Mouse (Mus musculus) inflammation-experienced regulatory T-cells (primary cell): ENCODE results near the gene Cdc6. TPM values are rescaled to one million over a fixed set of nuclear protein-coding genes. Genes with fewer than 3 reads are reported as not detected.

Experiments used
- polyA plus RNA-seq, 2 experiments: library from polyadenylated mRNA; unstranded; fragments of 100-300 nt; shearing (Covaris generic); gene quantifications; one replicate each; pipeline ENCODE4 v1.2.1; 2017

Cdc6 gene
- polyA plus RNA-seq: 1 to 10 TPM; 1.2 to 3.4 TPM

DNA sequence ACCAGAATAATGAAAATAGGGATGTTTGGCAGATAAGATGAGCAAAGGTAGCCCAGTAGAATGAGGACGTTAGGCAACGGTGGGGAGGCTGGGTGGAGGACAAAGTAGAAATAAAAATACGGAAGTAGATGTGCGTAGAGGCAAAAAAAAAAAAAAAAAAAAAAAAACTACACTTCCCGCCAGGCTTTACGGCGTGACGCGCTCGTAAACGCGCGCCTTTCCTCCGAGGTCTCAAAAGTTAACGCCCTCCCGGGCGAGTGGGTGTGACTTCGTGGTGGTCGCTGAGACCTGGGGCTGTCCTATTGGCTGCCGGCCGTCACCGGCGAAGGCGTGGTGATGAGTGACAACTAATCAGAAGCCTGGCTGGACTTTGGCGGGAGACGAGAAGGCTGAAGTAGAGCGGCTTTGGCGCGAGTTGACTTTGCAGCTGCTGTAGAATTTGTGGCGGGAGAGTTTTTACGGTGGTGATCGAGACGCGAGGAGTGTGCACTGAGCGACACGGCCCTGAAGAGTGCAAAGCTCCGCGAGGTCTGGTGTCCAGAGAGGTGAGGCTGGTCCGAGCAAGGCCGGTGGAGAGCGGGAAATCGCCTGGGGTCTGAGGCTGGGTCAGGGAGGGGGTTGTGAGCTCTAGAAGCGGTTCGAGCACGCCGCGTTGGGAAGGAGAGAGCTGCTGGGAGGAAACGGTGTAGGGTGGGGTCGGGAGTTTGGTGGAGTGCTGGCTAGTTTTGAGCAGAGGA is at the start of gene Cdc6:
Gene Cdc6 (plus strand): TSS at position 365 of the 737 bp plus-strand sequence.

DNA sequence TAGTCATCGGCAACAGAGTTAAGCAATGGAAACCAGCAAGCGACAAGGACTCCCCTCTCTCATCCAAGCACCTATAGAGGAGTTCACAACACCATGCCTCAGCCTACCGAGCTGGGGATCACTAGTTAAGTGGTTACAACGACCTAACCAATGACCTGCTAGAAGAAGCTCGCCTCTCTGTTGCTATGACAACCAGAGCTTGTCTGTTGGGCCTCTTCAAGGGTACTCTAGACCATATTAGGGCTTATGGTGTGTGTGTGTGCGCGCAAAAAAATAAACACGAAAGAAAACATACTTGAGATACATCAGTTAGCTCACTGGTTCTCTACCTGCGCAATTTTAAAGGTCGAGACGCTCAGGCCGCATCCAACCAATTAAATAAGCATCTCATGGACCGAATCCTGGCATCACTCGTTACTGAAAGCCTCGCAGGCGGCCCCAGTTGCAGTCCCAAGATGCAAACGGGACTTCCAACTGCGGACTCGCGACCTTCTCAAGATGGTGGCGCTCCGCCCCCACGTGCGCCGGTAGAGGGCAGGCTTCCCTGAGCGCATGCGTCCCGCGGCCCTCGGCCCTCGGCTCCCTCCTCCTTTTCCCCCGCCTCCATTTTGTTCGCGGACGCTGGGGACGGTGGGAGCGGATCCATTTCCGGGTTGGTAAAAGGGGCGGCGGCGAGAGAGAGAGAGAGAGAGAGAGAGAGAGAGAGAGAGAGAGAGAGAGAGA is 44.4 kb upstream of the Cdc6 start, which contains the start of gene Wipf2:
Gene Wipf2 (plus strand): TSS at position 611 of the 723 bp plus-strand sequence.

DNA sequence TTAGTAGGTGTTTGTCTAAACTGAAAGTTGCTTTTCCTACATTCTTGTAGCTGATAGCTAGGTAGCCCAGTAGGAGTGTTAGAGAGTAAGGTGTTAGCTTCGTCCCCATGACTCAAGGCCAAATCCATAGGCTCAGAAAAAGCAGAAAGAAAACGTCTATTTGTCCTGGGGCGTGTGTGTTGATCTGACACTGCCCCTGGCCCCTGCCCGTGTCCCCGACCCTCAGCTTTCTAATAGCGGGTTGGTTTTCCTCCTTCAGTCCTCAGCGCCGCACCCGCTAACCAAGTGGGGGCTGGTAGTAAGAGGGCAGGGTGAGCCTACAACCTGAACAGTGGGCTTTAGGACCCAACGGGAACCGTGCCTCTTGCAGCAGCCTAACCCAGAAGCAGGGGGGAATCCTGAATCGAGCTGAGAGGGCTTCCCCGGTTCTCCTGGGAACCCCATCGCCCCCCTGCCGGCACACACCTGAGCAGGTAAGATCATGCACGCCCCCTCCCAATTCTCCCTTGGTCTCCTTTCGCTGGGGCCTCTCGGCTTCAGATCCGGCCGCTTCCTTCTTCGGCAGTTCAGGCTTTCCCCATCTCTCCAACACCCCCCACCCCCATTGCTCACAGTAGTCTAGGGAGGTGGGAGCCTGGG is 20.0 kb downstream of the Cdc6 start, which contains the start of gene Rara:
Gene Rara (plus strand): TSS at position 381 of the 639 bp plus-strand sequence.

Other genes starting within 250 kb of the Cdc6 start
- gene Gsdma, start 243.4 kb upstream of the Cdc6 start, polyA plus RNA-seq: 1 to 10 TPM in 1 of 2 experiments, under 1 TPM in 1; 0.06 to 1.4 TPM
- gene Psmd3, start 225.2 kb upstream of the Cdc6 start, polyA plus RNA-seq: 100 to 1,000 TPM; 126 to 133 TPM
- not detected for gene Csf3, start 206.5 kb upstream of the Cdc6 start, polyA plus RNA-seq
- gene Med24, start 178.4 kb upstream of the Cdc6 start, polyA plus RNA-seq: 10 to 100 TPM; 47.7 to 56.0 TPM
- 1 to 10 TPM; 7.2 to 7.7 TPM for gene Thra, start 167.2 kb upstream of the Cdc6 start, polyA plus RNA-seq
- gene Nr1d1, start 132.5 kb upstream of the Cdc6 start, polyA plus RNA-seq: 10 to 100 TPM in 1 of 2 experiments, 1 to 10 TPM in 1; 8.1 to 10.2 TPM
- 10 to 100 TPM; 24.2 to 25.3 TPM for gene Msl1, start 112.3 kb upstream of the Cdc6 start, polyA plus RNA-seq
- gene Casc3, start 102.9 kb upstream of the Cdc6 start, polyA plus RNA-seq: 10 to 100 TPM; 72.0 to 82.4 TPM
- gene Rapgefl1, start 71.0 kb upstream of the Cdc6 start, polyA plus RNA-seq: under 1 TPM; 0.60 to 0.95 TPM
- 1 to 10 TPM; 3.0 to 3.8 TPM for gene Wipf2, start 44.2 kb upstream of the Cdc6 start, polyA plus RNA-seq
- gene Rara, start 20.0 kb downstream of the Cdc6 start, polyA plus RNA-seq: 10 to 100 TPM; 52.7 to 57.6 TPM
- 1 to 10 TPM; 1.0 to 1.3 TPM for gene Gjd3, start 75.2 kb downstream of the Cdc6 start, polyA plus RNA-seq
- 10 to 100 TPM; 11.3 to 13.5 TPM for gene Top2a, start 116.4 kb downstream of the Cdc6 start, polyA plus RNA-seq
- 100 to 1,000 TPM; 189 to 460 TPM for gene Igfbp4, start 133.4 kb downstream of the Cdc6 start, polyA plus RNA-seq
- gene Tns4, start 181.5 kb downstream of the Cdc6 start, polyA plus RNA-seq: under 1 TPM; 0.50 to 0.64 TPM
- 100 to 1,000 TPM; 285 to 562 TPM for gene Ccr7, start 247.3 kb downstream of the Cdc6 start, polyA plus RNA-seq